Mouse (Mus musculus): ENCODE measurements around the gene Triap1.

Triap1 gene

DNA sequence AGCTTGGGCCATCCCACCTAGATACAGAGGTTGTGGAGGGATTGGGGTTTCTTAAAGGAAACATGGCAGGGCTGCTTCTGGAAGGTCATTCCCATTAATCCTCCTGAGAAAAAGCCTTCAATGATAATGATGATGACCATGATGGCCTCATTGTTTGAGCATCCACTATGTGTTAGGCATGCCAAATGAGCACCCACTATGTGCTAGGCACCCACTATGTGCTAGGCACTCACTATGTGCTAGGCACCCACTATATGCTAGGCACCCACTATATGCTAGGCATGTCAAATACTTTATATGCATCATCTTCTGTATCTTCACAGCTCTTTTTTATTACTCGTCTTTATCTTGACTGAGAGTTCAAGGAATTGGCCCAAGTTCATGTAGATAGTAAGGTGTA lies 51.9 kb downstream of the Triap1 start:
- no peak for DNase-seq (ENCODE audit: low read depth, low spot score)
